Mouse (Mus musculus): ENCODE results near the gene Vmn1r192. TPM values are rescaled to one million over a fixed set of nuclear protein-coding genes. Genes with fewer than 3 reads are reported as not detected.
"Not testable (repeated sequence)": the region's sequence is repeated elsewhere in the genome, so short reads cannot be mapped to it uniquely, and the experiment has no call there.

The Vmn1r192 gene
- not detected in 2 replicates for polyA plus RNA-seq (2014; fragmentation: Nextera tagmentation; extraction: Ambion mirVana)

GRCm38 (mm10) chr13:22191041-22191440 lies at the start of gene Vmn1r192:
Gene Vmn1r192 (minus strand): TSS chr13:22191141.
- no peaks in the 10 kb centered on the region for H3K27me3 ChIP-seq (ENCODE audit: control insufficient read depth, insufficient read depth, low read length)
- H3K36me3 ChIP-seq (replicated peaks; ENCODE audit: control insufficient read depth, insufficient read depth) = no peaks in the 10 kb centered on the region
- no peak within 1 kb of the TSS for H3K9ac ChIP-seq
- H3K27ac ChIP-seq = no peak within 1 kb of the TSS
- no peak within 1 kb of the TSS for H3K4me3 ChIP-seq (replicated peaks; ENCODE audit: low read length)
- H3K9me3 ChIP-seq (ENCODE audit: control insufficient read depth, low read length) = no peaks in the 10 kb centered on the region
- H3K4me1 ChIP-seq (replicated peaks; ENCODE audit: control insufficient read depth, insufficient read depth, low read length) = no peaks in the 10 kb centered on the region
- H3K4me2 ChIP-seq (replicated peaks) = no peak within 1 kb of the TSS
- DNase-seq (ENCODE audit: low spot score) = no peak
- no peak for ATAC-seq (ENCODE audit: low FRiP score)

- 74% methylated on average over 1 of the region's 1 CpGs for WGBS
- H3K4me1 ChIP-seq (replicated peaks; ENCODE audit: control insufficient read depth, insufficient read depth, low read length); H3K4me3 ChIP-seq (replicated peaks; ENCODE audit: low read length); H3K36me3 ChIP-seq (replicated peaks; ENCODE audit: control insufficient read depth, insufficient read depth); DNase-seq (ENCODE audit: low spot score); ATAC-seq (ENCODE audit: low FRiP score); H3K9me3 ChIP-seq (ENCODE audit: control insufficient read depth, low read length); H3K27ac ChIP-seq; H3K9ac ChIP-seq; H3K4me2 ChIP-seq (replicated peaks); H3K27me3 ChIP-seq (ENCODE audit: control insufficient read depth, insufficient read depth, low read length): not testable (repeated sequence)
Measured at GRCm38 (mm10) chr13:22223060-22223459, 32.1 kb upstream of the Vmn1r192 start, which contains the start of gene Vmn1r193. Gene Vmn1r193 (minus strand): TSS chr13:22223160.

- H3K27ac ChIP-seq; H3K36me3 ChIP-seq (replicated peaks; ENCODE audit: control insufficient read depth, insufficient read depth); H3K27me3 ChIP-seq (ENCODE audit: control insufficient read depth, insufficient read depth, low read length); DNase-seq (ENCODE audit: low spot score); H3K4me1 ChIP-seq (replicated peaks; ENCODE audit: control insufficient read depth, insufficient read depth, low read length); ATAC-seq (ENCODE audit: low FRiP score); H3K4me2 ChIP-seq (replicated peaks); H3K9me3 ChIP-seq (ENCODE audit: control insufficient read depth, low read length); H3K4me3 ChIP-seq (replicated peaks; ENCODE audit: low read length); H3K9ac ChIP-seq: not testable (repeated sequence)
- WGBS = 60% methylated on average over 3 of the region's 3 CpGs
Measured at GRCm38 (mm10) chr13:22192756-22193155, 1.8 kb upstream of the Vmn1r192 start.

GRCm38 (mm10) chr13:22190385-22190784 lies 556 bp downstream of the Vmn1r192 start:
- no peaks in the 10 kb centered on the region for H3K9me3 ChIP-seq (ENCODE audit: control insufficient read depth, low read length)
- ATAC-seq (ENCODE audit: low FRiP score) (no peak), DNase-seq (ENCODE audit: low spot score) (no peak)
- 72% methylated on average over 2 of the region's 2 CpGs for WGBS
- H3K36me3 ChIP-seq (replicated peaks; ENCODE audit: control insufficient read depth, insufficient read depth) = no peaks in the 10 kb centered on the region
- no peaks in the 10 kb centered on the region for H3K4me1 ChIP-seq (replicated peaks; ENCODE audit: control insufficient read depth, insufficient read depth, low read length)
- no peaks in the 10 kb centered on the region for H3K27me3 ChIP-seq (ENCODE audit: control insufficient read depth, insufficient read depth, low read length)
- no peak overlapping the region for H3K4me3 ChIP-seq (replicated peaks; ENCODE audit: low read length)
- H3K9ac ChIP-seq = no peak overlapping the region
- no peak overlapping the region for H3K4me2 ChIP-seq (replicated peaks)
- no peak overlapping the region for H3K27ac ChIP-seq

- H3K27ac ChIP-seq = no peak overlapping the region
- no peak overlapping the region for H3K4me3 ChIP-seq (replicated peaks; ENCODE audit: low read length)
- no peaks in the 10 kb centered on the region for H3K9me3 ChIP-seq (ENCODE audit: control insufficient read depth, low read length)
- no peak for DNase-seq (ENCODE audit: low spot score)
- no peaks in the 10 kb centered on the region for H3K27me3 ChIP-seq (ENCODE audit: control insufficient read depth, insufficient read depth, low read length)
- no peaks in the 10 kb centered on the region for H3K36me3 ChIP-seq (replicated peaks; ENCODE audit: control insufficient read depth, insufficient read depth)
- ATAC-seq (ENCODE audit: low FRiP score) = no peak
- WGBS = 98% methylated on average over 2 of the region's 2 CpGs
- no peak overlapping the region for H3K4me2 ChIP-seq (replicated peaks)
- H3K4me1 ChIP-seq (replicated peaks; ENCODE audit: control insufficient read depth, insufficient read depth, low read length) = no peaks in the 10 kb centered on the region
- no peak overlapping the region for H3K9ac ChIP-seq
Measured at GRCm38 (mm10) chr13:22189313-22189712, 1.6 kb downstream of the Vmn1r192 start.

- Histone ChIP-seq H3K4me3 (replicated peaks; ENCODE audit: low read length) (no peak within 1 kb of the TSS), H3K27me3 (ENCODE audit: control insufficient read depth, insufficient read depth, low read length) (no peaks in the 10 kb centered on the region), H3K27ac (no peak within 1 kb of the TSS), H3K4me1 (replicated peaks; ENCODE audit: control insufficient read depth, insufficient read depth, low read length) (no peaks in the 10 kb centered on the region), H3K36me3 (replicated peaks; ENCODE audit: control insufficient read depth, insufficient read depth) (no peaks in the 10 kb centered on the region), H3K4me2 (replicated peaks) (no peak within 1 kb of the TSS), H3K9me3 (ENCODE audit: control insufficient read depth, low read length) (no peaks in the 10 kb centered on the region), H3K9ac (no peak within 1 kb of the TSS)
- DNase-seq (ENCODE audit: low spot score) (no peak), ATAC-seq (ENCODE audit: low FRiP score) (no peak)
- no CpG with 5 or more reads among the region's 1 CpGs for WGBS
Measured at GRCm38 (mm10) chr13:22183869-22184268, 7.1 kb downstream of the Vmn1r192 start, which contains the start of gene Vmn1r191. Gene Vmn1r191 (minus strand): TSS chr13:22183969.

GRCm38 (mm10) chr13:22168416-22168815 lies 22.5 kb downstream of the Vmn1r192 start:
- Histone ChIP-seq H3K4me2 (replicated peaks) (no peak overlapping the region), H3K9ac (no peak overlapping the region), H3K27me3 (ENCODE audit: control insufficient read depth, insufficient read depth, low read length) (no peaks in the 10 kb centered on the region), H3K36me3 (replicated peaks; ENCODE audit: control insufficient read depth, insufficient read depth) (no peaks in the 10 kb centered on the region), H3K4me3 (replicated peaks; ENCODE audit: low read length) (no peak overlapping the region), H3K9me3 (ENCODE audit: control insufficient read depth, low read length) (peaks cover 6% of the 10 kb centered on the region; the same call in 1 of the 2 replicates), H3K4me1 (replicated peaks; ENCODE audit: control insufficient read depth, insufficient read depth, low read length) (no peaks in the 10 kb centered on the region), H3K27ac (no peak overlapping the region)
- 93% methylated on average over 15 of the region's 15 CpGs for WGBS
- ATAC-seq (ENCODE audit: low FRiP score) (no peak), DNase-seq (ENCODE audit: low spot score) (no peak)

- DNase-seq (ENCODE audit: low spot score); H3K4me2 ChIP-seq (replicated peaks): not testable (repeated sequence)
- WGBS = 77% methylated on average over 5 of the region's 5 CpGs
Measured at GRCm38 (mm10) chr13:22136495-22137293, 54.2 kb downstream of the Vmn1r192 start.

More at GRCm38 (mm10) chr13:22136495-22137293, 54.2 kb downstream of the Vmn1r192 start:
- H3K4me1 ChIP-seq (replicated peaks; ENCODE audit: control insufficient read depth, insufficient read depth, low read length); ATAC-seq (ENCODE audit: low FRiP score); H3K9ac ChIP-seq; H3K9me3 ChIP-seq (ENCODE audit: control insufficient read depth, low read length); H3K36me3 ChIP-seq (replicated peaks; ENCODE audit: control insufficient read depth, insufficient read depth); H3K27ac ChIP-seq; H3K4me3 ChIP-seq (replicated peaks; ENCODE audit: low read length); H3K27me3 ChIP-seq (ENCODE audit: control insufficient read depth, insufficient read depth, low read length): not testable (repeated sequence)

All from hindbrain, embryonic 14.5 days (tissue).